Mouse (Mus musculus): ENCODE results near the gene Rab30. TPM values are rescaled to one million over a fixed set of nuclear protein-coding genes. Genes with fewer than 3 reads are reported as not detected.

Gene Rab30
- polyA plus RNA-seq, 1 experiment from 2014 or later, result 24.7 TPM

GRCm38 (mm10) chr7:92817886-92818285 is 76.5 kb downstream of the Rab30 start:
- no peak overlapping the region for H3K4me2 ChIP-seq (ENCODE audit: low read length)
- no peak overlapping the region for H3K9ac ChIP-seq (ENCODE audit: low read depth, low read length)
- H3K9me3 ChIP-seq (ENCODE audit: control insufficient read depth, low read length), result no peaks in the 10 kb centered on the region
- no peaks in the 10 kb centered on the region for H3K36me3 ChIP-seq (ENCODE audit: control insufficient read depth, insufficient read depth, low read length)
- peaks cover 6% of the 10 kb centered on the region for H3K4me1 ChIP-seq (ENCODE audit: control insufficient read depth, insufficient read depth, low read depth, low read length)
- ATAC-seq, result no peak
- WGBS, result 83% methylated on average over 9 of the region's 9 CpGs
- no peaks in the 10 kb centered on the region for H3K27me3 ChIP-seq (replicated peaks; ENCODE audit: control insufficient read depth, insufficient read depth, low read length)
- H3K27ac ChIP-seq (ENCODE audit: low read depth, low read length), result no peak overlapping the region
- no peak overlapping the region for H3K4me3 ChIP-seq (ENCODE audit: low read length)

- Histone ChIP-seq H3K9me3 (ENCODE audit: control insufficient read depth, low read length) (no peaks in the 10 kb centered on the region), H3K27me3 (replicated peaks; ENCODE audit: control insufficient read depth, insufficient read depth, low read length) (no peaks in the 10 kb centered on the region), H3K4me2 (ENCODE audit: low read length) (no peak overlapping the region), H3K36me3 (ENCODE audit: control insufficient read depth, insufficient read depth, low read length) (no peaks in the 10 kb centered on the region), H3K4me1 (ENCODE audit: control insufficient read depth, insufficient read depth, low read depth, low read length) (peaks cover 6% of the 10 kb centered on the region), H3K27ac (ENCODE audit: low read depth, low read length) (no peak overlapping the region), H3K4me3 (ENCODE audit: low read length) (no peak overlapping the region), H3K9ac (ENCODE audit: low read depth, low read length) (no peak overlapping the region)
- 83% methylated on average over 11 of the region's 11 CpGs for WGBS
- no peak for ATAC-seq
These were observed 78.3 kb downstream of the Rab30 start for GRCm38 (mm10) chr7:92819656-92820055.

- no peak overlapping the region for H3K4me3 ChIP-seq (ENCODE audit: low read length)
- H3K27me3 ChIP-seq (replicated peaks; ENCODE audit: control insufficient read depth, insufficient read depth, low read length), result no peaks in the 10 kb centered on the region
- peaks cover 6% of the 10 kb centered on the region for H3K4me1 ChIP-seq (ENCODE audit: control insufficient read depth, insufficient read depth, low read depth, low read length)
- no peaks in the 10 kb centered on the region for H3K36me3 ChIP-seq (ENCODE audit: control insufficient read depth, insufficient read depth, low read length)
- H3K9ac ChIP-seq (ENCODE audit: low read depth, low read length), result no peak overlapping the region
- 84% methylated on average over 1 of the region's 1 CpGs for WGBS
- no peaks in the 10 kb centered on the region for H3K9me3 ChIP-seq (ENCODE audit: control insufficient read depth, low read length)
- H3K27ac ChIP-seq (ENCODE audit: low read depth, low read length), result no peak overlapping the region
- H3K4me2 ChIP-seq (ENCODE audit: low read length), result no peak overlapping the region
- ATAC-seq, result no peak
These were observed 79.0 kb downstream of the Rab30 start for GRCm38 (mm10) chr7:92820410-92820809.

GRCm38 (mm10) chr7:92820941-92821465 is 79.6 kb downstream of the Rab30 start:
- H3K4me3 ChIP-seq (ENCODE audit: low read length), result no peak overlapping the region
- no peak for ATAC-seq
- H3K9ac ChIP-seq (ENCODE audit: low read depth, low read length), result no peak overlapping the region
- H3K27me3 ChIP-seq (replicated peaks; ENCODE audit: control insufficient read depth, insufficient read depth, low read length), result no peaks in the 10 kb centered on the region
- H3K27ac ChIP-seq (ENCODE audit: low read depth, low read length), result no peak overlapping the region
- 80% methylated on average over 7 of the region's 7 CpGs for WGBS
- H3K36me3 ChIP-seq (ENCODE audit: control insufficient read depth, insufficient read depth, low read length), result no peaks in the 10 kb centered on the region
- H3K9me3 ChIP-seq (ENCODE audit: control insufficient read depth, low read length), result no peaks in the 10 kb centered on the region
- H3K4me2 ChIP-seq (ENCODE audit: low read length), result no peak overlapping the region
- H3K4me1 ChIP-seq (ENCODE audit: control insufficient read depth, insufficient read depth, low read depth, low read length), result peaks cover 6% of the 10 kb centered on the region

GRCm38 (mm10) chr7:92821871-92822270 is 80.5 kb downstream of the Rab30 start:
- Histone ChIP-seq H3K4me2 (ENCODE audit: low read length) (no peak overlapping the region), H3K4me3 (ENCODE audit: low read length) (no peak overlapping the region), H3K36me3 (ENCODE audit: control insufficient read depth, insufficient read depth, low read length) (no peaks in the 10 kb centered on the region), H3K27ac (ENCODE audit: low read depth, low read length) (no peak overlapping the region), H3K9ac (ENCODE audit: low read depth, low read length) (no peak overlapping the region), H3K9me3 (ENCODE audit: control insufficient read depth, low read length) (no peaks in the 10 kb centered on the region), H3K27me3 (replicated peaks; ENCODE audit: control insufficient read depth, insufficient read depth, low read length) (no peaks in the 10 kb centered on the region), H3K4me1 (ENCODE audit: control insufficient read depth, insufficient read depth, low read depth, low read length) (peaks cover 6% of the 10 kb centered on the region)
- no peak for ATAC-seq
- WGBS, result 57% methylated on average over 4 of the region's 4 CpGs

GRCm38 (mm10) chr7:92822409-92823101 is 81.2 kb downstream of the Rab30 start:
- WGBS, result 70% methylated on average over 1 of the region's 1 CpGs
- ATAC-seq, result peak; percentile 60

GRCm38 (mm10) chr7:92826248-92826647 is 84.8 kb downstream of the Rab30 start:
- H3K4me1 ChIP-seq (ENCODE audit: control insufficient read depth, insufficient read depth, low read depth, low read length), result peaks cover 5% of the 10 kb centered on the region
- H3K9me3 ChIP-seq (ENCODE audit: control insufficient read depth, low read length), result no peaks in the 10 kb centered on the region
- H3K4me2 ChIP-seq (ENCODE audit: low read length), result no peak overlapping the region
- peaks cover 3% of the 10 kb centered on the region; the same call in 1 of the 2 replicates for H3K36me3 ChIP-seq (ENCODE audit: control insufficient read depth, insufficient read depth, low read length)
- H3K27ac ChIP-seq (ENCODE audit: low read depth, low read length), result no peak overlapping the region
- H3K27me3 ChIP-seq (replicated peaks; ENCODE audit: control insufficient read depth, insufficient read depth, low read length), result no peaks in the 10 kb centered on the region
- H3K9ac ChIP-seq (ENCODE audit: low read depth, low read length), result no peak overlapping the region
- WGBS, result 94% methylated on average over 3 of the region's 3 CpGs
- ATAC-seq, result no peak
- no peak overlapping the region for H3K4me3 ChIP-seq (ENCODE audit: low read length)

More at GRCm38 (mm10) chr7:92822409-92823101, 81.2 kb downstream of the Rab30 start:
- H3K4me1 ChIP-seq (ENCODE audit: control insufficient read depth, insufficient read depth, low read depth, low read length), result peaks cover 6% of the 10 kb centered on the region
- H3K4me3 ChIP-seq (ENCODE audit: low read length), result no peak overlapping the region
- no peak overlapping the region for H3K27ac ChIP-seq (ENCODE audit: low read depth, low read length)
- no peak overlapping the region for H3K9ac ChIP-seq (ENCODE audit: low read depth, low read length)
- no peaks in the 10 kb centered on the region for H3K27me3 ChIP-seq (replicated peaks; ENCODE audit: control insufficient read depth, insufficient read depth, low read length)
- H3K36me3 ChIP-seq (ENCODE audit: control insufficient read depth, insufficient read depth, low read length), result no peaks in the 10 kb centered on the region
- no peaks in the 10 kb centered on the region for H3K9me3 ChIP-seq (ENCODE audit: control insufficient read depth, low read length)
- H3K4me2 ChIP-seq (ENCODE audit: low read length), result no peak overlapping the region

- Histone ChIP-seq H3K27me3 (replicated peaks; ENCODE audit: control insufficient read depth, insufficient read depth, low read length) (no peaks in the 10 kb centered on the region), H3K4me3 (ENCODE audit: low read length) (no peak overlapping the region), H3K9ac (ENCODE audit: low read depth, low read length) (no peak overlapping the region), H3K4me1 (ENCODE audit: control insufficient read depth, insufficient read depth, low read depth, low read length) (no peaks in the 10 kb centered on the region), H3K4me2 (ENCODE audit: low read length) (no peak overlapping the region), H3K9me3 (ENCODE audit: control insufficient read depth, low read length) (no peaks in the 10 kb centered on the region), H3K27ac (ENCODE audit: low read depth, low read length) (no peak overlapping the region), H3K36me3 (ENCODE audit: control insufficient read depth, insufficient read depth, low read length) (peaks cover 3% of the 10 kb centered on the region; the same call in 1 of the 2 replicates)
- WGBS, result 46% methylated on average over 3 of the region's 3 CpGs
- peak; percentile 74; the same call in 1 of the 2 replicates for ATAC-seq
These were observed 86.6 kb downstream of the Rab30 start for GRCm38 (mm10) chr7:92827981-92828380.

GRCm38 (mm10) chr7:92832395-92832794 is 91.0 kb downstream of the Rab30 start:
- Histone ChIP-seq H3K9ac (ENCODE audit: low read depth, low read length) (no peak overlapping the region), H3K4me1 (ENCODE audit: control insufficient read depth, insufficient read depth, low read depth, low read length) (no peaks in the 10 kb centered on the region), H3K36me3 (ENCODE audit: control insufficient read depth, insufficient read depth, low read length) (peaks cover 3% of the 10 kb centered on the region; the same call in 1 of the 2 replicates), H3K4me2 (ENCODE audit: low read length) (no peak overlapping the region), H3K27ac (ENCODE audit: low read depth, low read length) (no peak overlapping the region), H3K9me3 (ENCODE audit: control insufficient read depth, low read length) (no peaks in the 10 kb centered on the region), H3K27me3 (replicated peaks; ENCODE audit: control insufficient read depth, insufficient read depth, low read length) (no peaks in the 10 kb centered on the region), H3K4me3 (ENCODE audit: low read length) (no peak overlapping the region)
- 92% methylated on average over 6 of the region's 6 CpGs for WGBS
- no peak for ATAC-seq

Data from hindbrain, embryonic 16.5 days (tissue).